Comparison of ENCODE assay signal across 12 mouse cellular contexts in the genomic region with DNA sequence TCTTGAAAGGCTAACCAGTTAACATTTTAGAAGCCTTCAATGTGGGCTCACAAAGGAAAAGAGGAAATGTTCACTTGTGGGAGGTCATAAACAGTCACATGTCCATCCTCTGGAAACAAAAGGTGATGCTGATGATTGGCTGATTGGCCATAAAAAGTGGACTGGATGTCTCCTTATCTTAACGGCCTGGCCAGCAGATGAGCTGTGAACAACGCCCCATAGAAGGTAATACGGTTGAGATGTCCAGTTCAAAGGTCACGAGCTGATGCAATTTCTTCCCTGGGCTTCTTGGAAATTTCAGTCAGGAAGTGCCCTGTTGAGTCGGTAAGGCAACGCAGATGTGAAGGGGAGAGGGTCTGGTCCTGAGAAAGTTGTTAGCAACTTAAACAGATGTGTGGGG. TPM values are rescaled to one million over a fixed set of nuclear protein-coding genes. Genes with fewer than 3 reads are reported as not detected.
A peak's percentile ranks its signal among the peaks of the same experiment; 100 is the strongest.
DNase-seq lines count a peak whose midpoint lies in the region; ATAC-seq and TF ChIP-seq lines count a peak whose summit lies in the region.
"Had no signal": no experiment of that assay in that cellular context is flagged by ENCODE, and none has a peak within 500 bp of the region (broad histone marks: within the 10 kb centered on the region; RNA-seq: fewer than 3 reads in every experiment).

No protein-coding gene starts in this region.

- 29% methylated on average over 6 of the region's 6 CpGs for WGBS in forebrain, embryonic 10.5 days
- WGBS in forebrain, embryonic 16.5 days = 45% methylated on average over 6 of the region's 6 CpGs
- 14% methylated on average over 6 of the region's 6 CpGs for WGBS in neural tube, embryonic 15.5 days

- H3K4me1 ChIP-seq in forebrain, embryonic 10.5 days = peaks cover 44% of the 10 kb centered on the region
- peaks cover 9% of the 10 kb centered on the region for H3K4me1 ChIP-seq in forebrain, embryonic 16.5 days (replicated peaks; ENCODE audit: control insufficient read depth, insufficient read depth, low read length)
- peaks cover 9% of the 10 kb centered on the region for H3K4me1 ChIP-seq in neural tube, embryonic 15.5 days

- H3K27me3 ChIP-seq in forebrain, embryonic 10.5 days (ENCODE audit: poor library complexity, severe bottlenecking) = no peaks in the 10 kb centered on the region; the same call in 1 of the 2 replicates
- H3K27me3 ChIP-seq in forebrain, embryonic 16.5 days (replicated peaks; ENCODE audit: control insufficient read depth, insufficient read depth, low read length) = no peaks in the 10 kb centered on the region
- no peaks in the 10 kb centered on the region for H3K27me3 ChIP-seq in neural tube, embryonic 15.5 days (replicated peaks)
- H3K27me3 ChIP-seq in splenic B cell, adult 2 months (ENCODE audit: control insufficient read depth, insufficient read depth, low read length, poor library complexity, severe bottlenecking) = no peaks in the 10 kb centered on the region
- H3K27me3 ChIP-seq: hindbrain, embryonic 13.5 days had no signal

- no peak overlapping the region for H3K4me3 ChIP-seq in forebrain, embryonic 10.5 days
- H3K4me3 ChIP-seq in forebrain, embryonic 16.5 days (replicated peaks; ENCODE audit: low read length) = no peak overlapping the region
- no peak overlapping the region for H3K4me3 ChIP-seq in neural tube, embryonic 15.5 days (replicated peaks)
- H3K4me3 ChIP-seq in gastrocnemius, adult 2 months = no peak overlapping the region
- H3K4me3 ChIP-seq: hindbrain, embryonic 13.5 days had no signal

- no peaks in the 10 kb centered on the region for H3K9me3 ChIP-seq in forebrain, embryonic 10.5 days
- H3K9me3 ChIP-seq in forebrain, embryonic 16.5 days (ENCODE audit: control insufficient read depth, low read length) = no peaks in the 10 kb centered on the region
- H3K9me3 ChIP-seq in neural tube, embryonic 15.5 days (replicated peaks) = no peaks in the 10 kb centered on the region
- H3K9me3 ChIP-seq: hindbrain, embryonic 13.5 days had no signal

- H3K36me3 ChIP-seq in forebrain, embryonic 10.5 days (replicated peaks) = no peaks in the 10 kb centered on the region
- no peaks in the 10 kb centered on the region for H3K36me3 ChIP-seq in forebrain, embryonic 16.5 days (ENCODE audit: control insufficient read depth, insufficient read depth)
- H3K36me3 ChIP-seq in neural tube, embryonic 15.5 days = no peaks in the 10 kb centered on the region
- H3K36me3 ChIP-seq in splenic B cell, adult 2 months (ENCODE audit: control insufficient read depth, insufficient read depth, low read length, poor library complexity, severe bottlenecking) = no peaks in the 10 kb centered on the region
- H3K36me3 ChIP-seq: hindbrain, embryonic 13.5 days had no signal

- intact Hi-C loops in gastrocnemius, adult 2 months (cut with DNase I) = no loop called here

- peak overlapping the region; percentile 61; the same call in 1 of the 2 replicates for H3K27ac ChIP-seq in forebrain, embryonic 10.5 days
- H3K27ac ChIP-seq in forebrain, embryonic 16.5 days (ENCODE audit: low read length) = no peak overlapping the region
- no peak overlapping the region for H3K27ac ChIP-seq in neural tube, embryonic 15.5 days (replicated peaks)
- H3K27ac ChIP-seq in gastrocnemius, adult 2 months = no peak overlapping the region
- H3K27ac ChIP-seq: hindbrain, embryonic 13.5 days had no signal

- no peak for ATAC-seq in forebrain, embryonic 16.5 days
- no peak for ATAC-seq in neural tube, embryonic 15.5 days (ENCODE audit: low FRiP score)

- DNase-seq in forebrain, embryonic 10.5 days (ENCODE audit: extremely low spot score, low spot score) = no peak
- DNase-seq in neural tube, embryonic 10.5 days (ENCODE audit: extremely low spot score, low spot score) = peak; percentile 44
- DNase-seq in kidney, postnatal 25 days = peak; percentile 47 to 68
- DNase-seq in splenic B cell, adult 2 months (ENCODE audit: low read depth, low spot score) = peak; percentile 42
- DNase-seq in cerebellum, adult 9-10 months = no peak
- DNase-seq in gastrocnemius, adult 2 months = no peak
- DNase-seq: cerebellum, postnatal 10 days; gastrocnemius, postnatal 36 days; lung, embryonic 14.5 days had no signal

- TF ChIP-seq CTCF in gastrocnemius, adult 2 months (IDR thresholded peaks at IDR 0.05) = no peak

- no peak overlapping the region for H3K9ac ChIP-seq in forebrain, embryonic 16.5 days (replicated peaks; ENCODE audit: low read depth, low read length)
- no peak overlapping the region for H3K9ac ChIP-seq in neural tube, embryonic 15.5 days (replicated peaks)
- H3K9ac ChIP-seq: hindbrain, embryonic 13.5 days; lung, embryonic 14.5 days had no signal

- H3K4me2 ChIP-seq in forebrain, embryonic 16.5 days (ENCODE audit: low read length) = no peak overlapping the region
- H3K4me2 ChIP-seq in neural tube, embryonic 15.5 days = no peak overlapping the region
- H3K4me2 ChIP-seq: hindbrain, embryonic 13.5 days; lung, embryonic 14.5 days had no signal

RNA-seq across cellular contexts. Expression of a gene that starts 28.9 kb away (rescaled TPM):
- polyA plus RNA-seq in forebrain, embryonic 10.5 days (2016; fragmentation: Nextera tagmentation; extraction: Ambion mirVana) = 8.7 and 8.8 TPM in 2 replicates
- 7.2 and 8.3 TPM in 2 replicates for polyA plus RNA-seq in forebrain, embryonic 16.5 days (2015; fragmentation: Nextera tagmentation; extraction: Ambion mirVana)
- 7.8 and 10.9 TPM in 2 replicates for polyA plus RNA-seq in neural tube, embryonic 15.5 days (2015; fragmentation: Nextera tagmentation; extraction: Ambion mirVana)
- total RNA-seq in gastrocnemius, adult 2 months (2021) = 10 to 100 TPM in 1 of 2 experiments, 1 to 10 TPM in 1; 9.6 to 12.9 TPM

Comparison
In these comparisons a context has a peak if more than half of its experiments do, and no peak if none do; other contexts are left out.
1. DNase-seq: peak in neural tube, embryonic 10.5 days (single experiment), kidney, postnatal 25 days (2 of 2) and splenic B cell, adult 2 months (single experiment); none in forebrain, embryonic 10.5 days (single experiment), cerebellum, adult 9-10 months (single experiment) and gastrocnemius, adult 2 months (single experiment).